Mouse (Mus musculus) hindbrain, embryonic 13.5 days (tissue): ENCODE data around the gene Cytl1. TPM values are rescaled to one million over a fixed set of nuclear protein-coding genes. Genes with fewer than 3 reads are reported as not detected.
A peak's percentile ranks its signal among the peaks of the same experiment; 100 is the strongest.

Experiments used
- ATAC-seq: fragments of 200-750 bp; cut with Nextera tagmentation; 2 replicates; pipeline ENCODE4 v1.8.0; 2017; ENCODE audit warnings: moderate TSS enrichment; ENCODE audit not compliant: low FRiP score
- H3K27ac ChIP-seq: fragments of 300-500 bp; sonication (generic); 2 replicates; pipeline ENCODE4 v1.5.1; 2015; ENCODE audit warnings: inconsistent platforms, mild to moderate bottlenecking, moderate library complexity
- H3K27me3 ChIP-seq: fragments of 300-500 bp; sonication (generic); 2 replicates; pipeline ENCODE4 v1.6.1; 2015; ENCODE audit warnings: mild to moderate bottlenecking, inconsistent platforms
- H3K36me3 ChIP-seq: fragments of 300-500 bp; sonication (generic); 2 replicates; pipeline ENCODE4 v1.6.1; 2015; ENCODE audit warnings: mild to moderate bottlenecking, inconsistent platforms
- H3K4me1 ChIP-seq: fragments of 300-500 bp; sonication (generic); replicated peaks from 2 replicates; pipeline ENCODE4 v1.6.1; 2015; ENCODE audit warnings: inconsistent platforms
- H3K4me2 ChIP-seq: fragments of 300-500 bp; sonication (generic); 2 replicates; pipeline ENCODE4 v1.6.1; 2015; ENCODE audit warnings: inconsistent platforms, mild to moderate bottlenecking, moderate library complexity
- H3K4me3 ChIP-seq: fragments of 300-500 bp; sonication (generic); 2 replicates; pipeline ENCODE4 v1.5.1; 2015; ENCODE audit warnings: mild to moderate bottlenecking, inconsistent platforms
- H3K9ac ChIP-seq: fragments of 300-500 bp; sonication (generic); 2 replicates; pipeline ENCODE4 v1.6.1; 2015; ENCODE audit warnings: mild to moderate bottlenecking, inconsistent platforms
- H3K9me3 ChIP-seq: fragments of 300-500 bp; sonication (generic); 2 replicates; pipeline ENCODE4 v1.6.1; 2016; ENCODE audit warnings: inconsistent platforms
- WGBS: fragments of 180-500 bp; shearing (Covaris S2); methylation state at CpG from one replicate; pipeline ENCODE4 v1.1.7; 2015; 5-methylcytosine and 5-hydroxymethylcytosine counted together
- polyA plus RNA-seq: library from polyadenylated mRNA; unstranded; fragments of >200 nt; fragmentation: Nextera tagmentation; extraction: Ambion mirVana; gene quantifications from 2 replicates; pipeline ENCODE4 v1.2.1, GENCODE M21; 2015

Cytl1 gene
- polyA plus RNA-seq, 1 experiment from 2014 or later, result 0.55 TPM

- ATAC-seq, result no peak
- no peaks in the 10 kb centered on the region for H3K36me3 ChIP-seq
- no peak overlapping the region for H3K9ac ChIP-seq
- peaks cover 3% of the 10 kb centered on the region for H3K4me1 ChIP-seq
- H3K27ac ChIP-seq, result no peak overlapping the region
- no peak overlapping the region for H3K4me2 ChIP-seq
- no peak overlapping the region for H3K4me3 ChIP-seq
- WGBS, result 82% methylated on average over 4 of the region's 4 CpGs
- peaks cover 1% of the 10 kb centered on the region; the same call in 1 of the 2 replicates for H3K27me3 ChIP-seq
- H3K9me3 ChIP-seq, result no peaks in the 10 kb centered on the region
Observed at GRCm38 (mm10) chr5:37725220-37725886, 10.0 kb upstream of the Cytl1 start.

- WGBS, result 93% methylated on average over 2 of the region's 2 CpGs
- Histone ChIP-seq H3K4me3 (no peak overlapping the region), H3K9ac (no peak overlapping the region), H3K4me1 (no peaks in the 10 kb centered on the region), H3K4me2 (no peak overlapping the region), H3K9me3 (no peaks in the 10 kb centered on the region), H3K27me3 (no peaks in the 10 kb centered on the region), H3K36me3 (no peaks in the 10 kb centered on the region), H3K27ac (no peak overlapping the region)
- ATAC-seq, result no peak
Observed at GRCm38 (mm10) chr5:37730781-37731180, 4.5 kb upstream of the Cytl1 start.

DNA sequence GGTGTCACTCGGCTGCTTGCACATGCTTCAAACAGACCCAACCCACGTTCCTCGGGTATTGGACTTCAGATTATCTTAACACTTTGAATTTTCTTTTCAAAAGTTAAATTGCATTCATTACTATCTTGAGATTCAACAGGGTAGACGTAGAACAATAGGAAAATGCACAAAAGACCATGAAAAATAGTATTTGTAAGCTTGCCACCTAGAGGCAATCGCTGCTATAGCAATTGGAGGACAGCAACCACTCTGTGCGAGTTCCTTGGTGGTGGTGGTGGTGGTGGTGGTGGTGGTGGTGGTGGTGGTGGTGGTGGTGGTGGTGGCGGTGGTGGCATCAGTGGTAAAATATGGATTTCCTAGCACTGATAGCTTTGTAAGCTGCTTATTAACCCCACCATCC, 894 bp downstream of the Cytl1 start:
- no peak for ATAC-seq
- no peaks in the 10 kb centered on the region for H3K4me1 ChIP-seq
- WGBS, result 64% methylated on average over 7 of the region's 7 CpGs
- H3K9me3 ChIP-seq, result no peaks in the 10 kb centered on the region
- no peak overlapping the region for H3K4me2 ChIP-seq
- no peaks in the 10 kb centered on the region for H3K36me3 ChIP-seq
- no peaks in the 10 kb centered on the region for H3K27me3 ChIP-seq
- H3K4me3 ChIP-seq, result no peak overlapping the region
- no peak overlapping the region for H3K27ac ChIP-seq
- H3K9ac ChIP-seq, result no peak overlapping the region

DNA sequence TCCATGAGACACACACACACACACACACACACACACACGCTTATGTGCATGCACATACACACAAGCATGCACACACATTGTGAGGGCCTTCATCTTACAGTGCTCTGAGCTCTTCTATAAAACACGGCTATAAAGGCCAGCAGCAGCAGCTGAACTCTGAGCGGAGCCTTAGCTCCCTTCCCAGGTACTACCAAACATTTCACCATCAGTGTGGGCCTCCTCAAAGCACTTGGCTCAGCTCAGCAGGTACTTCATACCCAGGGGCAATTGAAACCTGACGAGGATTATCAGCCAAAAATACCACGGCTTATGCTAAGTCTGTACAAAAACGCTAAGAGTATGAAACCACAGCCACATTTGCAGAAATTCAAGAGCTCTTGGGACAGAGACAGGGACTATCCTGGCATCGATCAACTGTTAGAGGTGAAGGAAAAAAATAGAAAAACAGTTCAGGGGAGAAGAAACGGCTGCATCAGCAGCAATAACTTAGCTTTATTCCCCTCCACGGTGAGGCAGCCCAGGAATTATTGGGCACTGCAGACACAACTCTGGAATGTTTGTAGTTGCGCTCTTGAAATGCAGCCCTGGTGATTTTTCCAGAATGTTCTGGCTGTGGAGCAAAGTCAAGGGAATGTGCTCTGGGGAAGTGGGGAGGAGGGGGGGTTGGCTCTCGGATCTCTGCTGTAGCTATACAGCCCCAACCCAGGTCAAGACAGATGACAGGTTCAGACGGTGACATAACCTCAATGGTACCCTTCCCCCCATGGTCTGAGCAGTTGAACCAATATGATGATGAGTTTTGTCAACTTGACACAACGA, 8.8 kb downstream of the Cytl1 start:
- Histone ChIP-seq H3K9ac (no peak overlapping the region), H3K4me3 (no peak overlapping the region), H3K27me3 (no peaks in the 10 kb centered on the region), H3K4me2 (no peak overlapping the region), H3K4me1 (no peaks in the 10 kb centered on the region; the same call in 1 of the 2 replicates), H3K9me3 (peaks cover 9% of the 10 kb centered on the region), H3K36me3 (no peaks in the 10 kb centered on the region), H3K27ac (no peak overlapping the region)
- WGBS, result 82% methylated on average over 13 of the region's 13 CpGs
- ATAC-seq, result no peak

GRCm38 (mm10) chr5:37752027-37752967, 17.0 kb downstream of the Cytl1 start:
- no peak overlapping the region for H3K4me3 ChIP-seq
- H3K27ac ChIP-seq, result no peak overlapping the region
- peak; percentile 78 for ATAC-seq
- no peak overlapping the region for H3K4me2 ChIP-seq
- H3K4me1 ChIP-seq, result no peaks in the 10 kb centered on the region
- no peaks in the 10 kb centered on the region for H3K36me3 ChIP-seq
- H3K9ac ChIP-seq, result no peak overlapping the region
- no peaks in the 10 kb centered on the region for H3K9me3 ChIP-seq
- peaks cover 19% of the 10 kb centered on the region; the same call in 1 of the 2 replicates for H3K27me3 ChIP-seq
- 65% methylated on average over 8 of the region's 8 CpGs for WGBS

- Histone ChIP-seq H3K9ac (no peak overlapping the region), H3K36me3 (no peaks in the 10 kb centered on the region), H3K4me1 (no peaks in the 10 kb centered on the region), H3K4me2 (no peak overlapping the region), H3K9me3 (no peaks in the 10 kb centered on the region), H3K27ac (no peak overlapping the region), H3K27me3 (peaks cover 25% of the 10 kb centered on the region; the same call in 1 of the 2 replicates), H3K4me3 (no peak overlapping the region)
- WGBS, result 80% methylated on average over 7 of the region's 7 CpGs
- ATAC-seq, result no peak
Observed at GRCm38 (mm10) chr5:37753366-37753765, 18.0 kb downstream of the Cytl1 start.

- Histone ChIP-seq H3K27me3 (peaks cover 40% of the 10 kb centered on the region), H3K4me3 (no peak overlapping the region), H3K4me2 (no peak overlapping the region), H3K9ac (no peak overlapping the region), H3K36me3 (no peaks in the 10 kb centered on the region), H3K4me1 (no peaks in the 10 kb centered on the region), H3K9me3 (no peaks in the 10 kb centered on the region), H3K27ac (no peak overlapping the region)
- ATAC-seq, result no peak
- 88% methylated on average over 3 of the region's 3 CpGs for WGBS
Observed at GRCm38 (mm10) chr5:37762046-37762445, 26.7 kb downstream of the Cytl1 start.

DNA sequence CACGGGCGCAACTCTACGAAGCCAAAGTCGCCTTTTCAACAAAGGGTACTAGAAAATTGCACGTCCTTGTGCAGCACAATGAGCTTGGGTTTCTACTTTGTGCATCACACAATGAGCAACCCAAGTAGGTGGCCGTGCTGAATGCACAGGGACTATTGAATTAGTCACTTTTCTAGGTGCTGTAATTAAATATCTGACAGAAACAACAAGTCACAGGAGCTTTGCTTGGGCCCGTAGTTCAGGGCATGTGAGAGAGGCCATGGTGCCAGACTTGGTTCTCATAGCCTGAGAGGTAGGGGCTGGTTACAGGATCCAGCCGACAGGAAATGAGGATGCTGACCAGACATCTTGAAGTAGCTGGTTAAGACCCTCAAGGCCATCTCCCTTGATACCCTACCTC, 30.5 kb downstream of the Cytl1 start:
- H3K27ac ChIP-seq, result no peak overlapping the region
- H3K36me3 ChIP-seq, result no peaks in the 10 kb centered on the region
- H3K9ac ChIP-seq, result no peak overlapping the region
- WGBS, result 17% methylated on average over 8 of the region's 8 CpGs
- H3K4me1 ChIP-seq, result peaks cover 12% of the 10 kb centered on the region
- H3K27me3 ChIP-seq, result peaks cover 40% of the 10 kb centered on the region
- no peak for ATAC-seq
- no peak overlapping the region for H3K4me2 ChIP-seq
- H3K4me3 ChIP-seq, result no peak overlapping the region
- no peaks in the 10 kb centered on the region for H3K9me3 ChIP-seq

GRCm38 (mm10) chr5:37767231-37767630, 31.9 kb downstream of the Cytl1 start:
- ATAC-seq, result no peak
- H3K4me2 ChIP-seq, result no peak overlapping the region
- peaks cover 12% of the 10 kb centered on the region for H3K4me1 ChIP-seq
- H3K36me3 ChIP-seq, result no peaks in the 10 kb centered on the region
- H3K27ac ChIP-seq, result no peak overlapping the region
- H3K9ac ChIP-seq, result no peak overlapping the region
- 0 out of 2 replicates have a peak, but pooled peaks cover 3% of the 10 kb centered on the region for H3K9me3 ChIP-seq
- H3K4me3 ChIP-seq, result no peak overlapping the region
- H3K27me3 ChIP-seq, result peaks cover 48% of the 10 kb centered on the region
- 85% methylated on average over 5 of the region's 5 CpGs for WGBS

GRCm38 (mm10) chr5:37769031-37769430, 33.7 kb downstream of the Cytl1 start:
- ATAC-seq, result peak; percentile 78
- Histone ChIP-seq H3K36me3 (no peaks in the 10 kb centered on the region), H3K27me3 (peaks cover 64% of the 10 kb centered on the region), H3K4me3 (no peak overlapping the region), H3K9me3 (0 out of 2 replicates have a peak, but pooled peaks cover 3% of the 10 kb centered on the region), H3K9ac (no peak overlapping the region), H3K4me1 (peaks cover 12% of the 10 kb centered on the region), H3K27ac (peak overlapping the region; percentile 64; the same call in 1 of the 2 replicates), H3K4me2 (0 out of 2 replicates have a peak overlapping the region, but pooled peaks have one; percentile 10)
- 9% methylated on average over 5 of the region's 5 CpGs for WGBS

- 88% methylated on average over 6 of the region's 6 CpGs for WGBS
- no peak overlapping the region for H3K4me3 ChIP-seq
- no peak overlapping the region for H3K27ac ChIP-seq
- ATAC-seq, result no peak
- no peaks in the 10 kb centered on the region for H3K36me3 ChIP-seq
- no peak overlapping the region for H3K9ac ChIP-seq
- peaks cover 12% of the 10 kb centered on the region for H3K4me1 ChIP-seq
- peaks cover 70% of the 10 kb centered on the region for H3K27me3 ChIP-seq
- no peak overlapping the region for H3K4me2 ChIP-seq
- H3K9me3 ChIP-seq, result 0 out of 2 replicates have a peak, but pooled peaks cover 3% of the 10 kb centered on the region
Observed at GRCm38 (mm10) chr5:37770870-37771269, 35.6 kb downstream of the Cytl1 start.

GRCm38 (mm10) chr5:37774011-37774410, 38.7 kb downstream of the Cytl1 start:
- no peak for ATAC-seq
- no peaks in the 10 kb centered on the region for H3K36me3 ChIP-seq
- H3K4me1 ChIP-seq, result peaks cover 5% of the 10 kb centered on the region
- H3K9me3 ChIP-seq, result 0 out of 2 replicates have a peak, but pooled peaks cover 3% of the 10 kb centered on the region
- H3K9ac ChIP-seq, result no peak overlapping the region
- no peak overlapping the region for H3K27ac ChIP-seq
- H3K4me3 ChIP-seq, result no peak overlapping the region
- WGBS, result 89% methylated on average over 4 of the region's 4 CpGs
- peaks cover 68% of the 10 kb centered on the region for H3K27me3 ChIP-seq
- no peak overlapping the region for H3K4me2 ChIP-seq
